Comparison of ENCODE assay signal across 23 mouse cellular contexts in the genomic region with DNA sequence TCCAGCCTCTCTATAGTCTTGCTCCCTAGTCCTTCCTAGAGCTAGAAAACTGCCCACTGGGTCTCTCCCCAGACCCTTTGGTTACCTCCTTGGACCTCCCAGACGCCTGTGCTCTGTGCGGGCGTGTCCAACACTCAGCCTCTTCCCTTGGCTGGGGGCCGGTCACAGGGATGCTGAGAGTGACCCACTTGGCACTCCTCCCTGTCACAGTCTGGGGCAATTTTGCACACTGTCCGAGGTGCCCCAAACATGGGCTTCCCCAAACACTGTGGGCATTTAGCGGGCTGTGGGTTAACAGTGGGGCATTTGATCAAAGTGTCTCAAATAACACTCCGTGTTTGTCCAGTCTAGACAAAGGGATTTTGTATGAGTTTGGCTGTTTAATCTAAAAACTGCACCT. TPM values are rescaled to one million over a fixed set of nuclear protein-coding genes. Genes with fewer than 3 reads are reported as not detected.
DNase-seq lines count a peak whose midpoint lies in the region; ATAC-seq and TF ChIP-seq lines count a peak whose summit lies in the region.
"Had no signal": no experiment of that assay in that cellular context is flagged by ENCODE, and none has a peak within 500 bp of the region (broad histone marks: within the 10 kb centered on the region; RNA-seq: fewer than 3 reads in every experiment).

No protein-coding gene starts in this region.

- peak; percentile 51; the same call in 1 of the 2 replicates for ATAC-seq in hindbrain, postnatal 0 days
- ATAC-seq in hindbrain, embryonic 14.5 days (ENCODE audit: low FRiP score) = no peak
- ATAC-seq: forebrain, embryonic 14.5 days had no signal

- H3K4me1 ChIP-seq in hindbrain, postnatal 0 days (ENCODE audit: insufficient read depth, low read length) = no peaks in the 10 kb centered on the region
- no peaks in the 10 kb centered on the region for H3K4me1 ChIP-seq in hindbrain, embryonic 14.5 days (replicated peaks; ENCODE audit: control insufficient read depth, insufficient read depth, low read length)
- H3K4me1 ChIP-seq: embryonic facial prominence, embryonic 13.5 days; embryonic facial prominence, embryonic 15.5 days; forebrain, embryonic 10.5 days; forebrain, embryonic 12.5 days had no signal

- 74% methylated on average over 7 of the region's 7 CpGs for WGBS in hindbrain, postnatal 0 days
- 90% methylated on average over 7 of the region's 7 CpGs for WGBS in hindbrain, embryonic 14.5 days

- no peak for TF ChIP-seq CTCF in hindbrain, postnatal 0 days (IDR thresholded peaks at IDR 0.05; ENCODE audit: low read depth)

- H3K27me3 ChIP-seq in hindbrain, postnatal 0 days (ENCODE audit: insufficient read depth, low read length) = no peaks in the 10 kb centered on the region
- H3K27me3 ChIP-seq in hindbrain, embryonic 14.5 days (ENCODE audit: control insufficient read depth, insufficient read depth, low read length) = no peaks in the 10 kb centered on the region
- H3K27me3 ChIP-seq: embryonic facial prominence, embryonic 13.5 days; embryonic facial prominence, embryonic 15.5 days; forebrain, embryonic 12.5 days had no signal

- H3K36me3 ChIP-seq in hindbrain, postnatal 0 days (ENCODE audit: insufficient read depth, low read length) = no peaks in the 10 kb centered on the region
- no peaks in the 10 kb centered on the region for H3K36me3 ChIP-seq in hindbrain, embryonic 14.5 days (replicated peaks; ENCODE audit: control insufficient read depth, insufficient read depth)
- H3K36me3 ChIP-seq: embryonic facial prominence, embryonic 13.5 days; embryonic facial prominence, embryonic 15.5 days; forebrain, embryonic 10.5 days; forebrain, embryonic 12.5 days had no signal

- no peak overlapping the region for H3K9ac ChIP-seq in hindbrain, postnatal 0 days (replicated peaks; ENCODE audit: low read length)
- H3K9ac ChIP-seq in hindbrain, embryonic 14.5 days = no peak overlapping the region
- H3K9ac ChIP-seq: embryonic facial prominence, embryonic 13.5 days; embryonic facial prominence, embryonic 15.5 days; forebrain, embryonic 12.5 days had no signal

- no peak overlapping the region for H3K27ac ChIP-seq in hindbrain, postnatal 0 days
- H3K27ac ChIP-seq in hindbrain, embryonic 14.5 days = no peak overlapping the region
- H3K27ac ChIP-seq: embryonic facial prominence, embryonic 13.5 days; embryonic facial prominence, embryonic 15.5 days; forebrain, embryonic 10.5 days; forebrain, embryonic 12.5 days had no signal

- DNase-seq in hindbrain, postnatal 0 days (ENCODE audit: low spot score) = no peak
- DNase-seq in hindbrain, embryonic 14.5 days (ENCODE audit: low spot score) = no peak
- peak; percentile 21 for DNase-seq in left cerebral cortex, postnatal 4 days
- no peak for DNase-seq in left cerebral cortex, adult 9 months (ENCODE audit: low spot score in 2 of 2)
- peak; percentile 60 to 63 for DNase-seq in right cerebral cortex, postnatal 10 days (ENCODE audit: low spot score in 2 of 2)
- DNase-seq in right cerebral cortex, postnatal 14 days = no peak
- DNase-seq: adrenal gland, adult 2 months; adrenal gland, postnatal 10 days; adrenal gland, postnatal 25 days; cerebellum, adult 11 months; cerebellum, adult 18-20 months; cerebellum, adult 8-10 months; cerebellum, adult 9-11 months; cerebellum, postnatal 36 days; embryo, embryonic 11 days had no signal

- no peak overlapping the region for H3K4me3 ChIP-seq in hindbrain, postnatal 0 days (ENCODE audit: low read length)
- no peak overlapping the region for H3K4me3 ChIP-seq in hindbrain, embryonic 14.5 days (replicated peaks; ENCODE audit: low read length)
- H3K4me3 ChIP-seq: embryonic facial prominence, embryonic 13.5 days; embryonic facial prominence, embryonic 15.5 days; erythroblast, embryonic 14.5 days; forebrain, embryonic 10.5 days; forebrain, embryonic 12.5 days had no signal

- intact Hi-C loops in left cerebral cortex, postnatal 4 days (cut with DNase I) = no loop called here

- H3K4me2 ChIP-seq in hindbrain, postnatal 0 days (ENCODE audit: low read depth, low read length) = no peak overlapping the region
- H3K4me2 ChIP-seq in hindbrain, embryonic 14.5 days (replicated peaks) = no peak overlapping the region
- H3K4me2 ChIP-seq: embryonic facial prominence, embryonic 13.5 days; embryonic facial prominence, embryonic 15.5 days; forebrain, embryonic 12.5 days had no signal

- H3K9me3 ChIP-seq in hindbrain, postnatal 0 days (ENCODE audit: low read length) = no peaks in the 10 kb centered on the region
- H3K9me3 ChIP-seq in hindbrain, embryonic 14.5 days (ENCODE audit: control insufficient read depth, low read length) = no peaks in the 10 kb centered on the region
- H3K9me3 ChIP-seq: embryonic facial prominence, embryonic 13.5 days; embryonic facial prominence, embryonic 15.5 days; forebrain, embryonic 10.5 days; forebrain, embryonic 12.5 days had no signal

RNA-seq across cellular contexts. Expression of a gene that starts 29.1 kb away (rescaled TPM):
- 81.0 and 86.2 TPM in 2 replicates for total RNA-seq in hindbrain, postnatal 0 days (2014; rRNA removed)
- polyA plus RNA-seq in hindbrain, postnatal 0 days (2015; fragmentation: Nextera tagmentation; extraction: Ambion mirVana) = 32.0 and 32.2 TPM in 2 replicates
- 16.3 and 18.5 TPM in 2 replicates for polyA plus RNA-seq in hindbrain, embryonic 14.5 days (2014; fragmentation: Nextera tagmentation; extraction: Ambion mirVana)
- total RNA-seq in left cerebral cortex, postnatal 4 days (2021) = 10 to 100 TPM; 35.4 to 37.0 TPM
- total RNA-seq: common myeloid progenitor, adult 5-6 weeks; MEL had no signal
- polyA plus RNA-seq: erythroblast, embryonic 14.5 days had no signal

Comparison
In these comparisons a context has a peak if more than half of its experiments do, and no peak if none do; other contexts are left out.
1. DNase-seq: peak in left cerebral cortex, postnatal 4 days (single experiment) and right cerebral cortex, postnatal 10 days (2 of 2); none in hindbrain, postnatal 0 days (single experiment), hindbrain, embryonic 14.5 days (single experiment), left cerebral cortex, adult 9 months (0 of 2) and right cerebral cortex, postnatal 14 days (single experiment).